Mouse (Mus musculus) midbrain, embryonic 14.5 days (tissue): ENCODE measurements at regions not wholly inside any gene's neighbourhood (a gene's known extent, or its start where the extent isn't known, plus 50 kb on each side); places are given as distances from the start of the nearest gene placed in this dataset.
A peak's percentile ranks its signal among the peaks of the same experiment; 100 is the strongest.
"Not testable (repeated sequence)": the region's sequence is repeated elsewhere in the genome, so short reads cannot be mapped to it uniquely, and the experiment has no call there.

Experiments used
- ATAC-seq: fragments of 200-750 bp; cut with Nextera tagmentation; 2 replicates; pipeline ENCODE4 v1.8.0; 2017; ENCODE audit warnings: moderate number of reproducible peaks, moderate library complexity; ENCODE audit not compliant: low FRiP score, low TSS enrichment
- DNase-seq: peaks from one replicate; pipeline ENCODE4 v3.0.0-alpha.2; 2015
- H3K27ac ChIP-seq: fragments of 300-500 bp; sonication (generic); replicated peaks from 2 replicates; pipeline ENCODE4 v1.5.1; 2014; ENCODE audit warnings: mild to moderate bottlenecking, low read depth, low read length, moderate library complexity
- H3K27me3 ChIP-seq: fragments of 300-500 bp; sonication (generic); 2 replicates; pipeline ENCODE4 v1.6.1; 2014; ENCODE audit warnings: low read length, control low read depth, mixed read lengths; ENCODE audit not compliant: control insufficient read depth, insufficient read depth
- H3K36me3 ChIP-seq: fragments of 300-500 bp; sonication (generic); 2 replicates; pipeline ENCODE4 v1.6.1; 2014; ENCODE audit warnings: low read length, control low read depth; ENCODE audit not compliant: control insufficient read depth, insufficient read depth
- H3K4me1 ChIP-seq: fragments of 300-500 bp; sonication (generic); 2 replicates; pipeline ENCODE4 v1.6.1; 2014; ENCODE audit warnings: mild to moderate bottlenecking, antibody characterized with exemption, low read length, control low read depth; ENCODE audit not compliant: control insufficient read depth, insufficient read depth
- H3K4me2 ChIP-seq: fragments of 300-500 bp; sonication (generic); 2 replicates; pipeline ENCODE4 v1.6.1; 2014; ENCODE audit warnings: mild to moderate bottlenecking, low read length, moderate library complexity
- H3K4me3 ChIP-seq: fragments of 300-500 bp; sonication (generic); replicated peaks from 2 replicates; pipeline ENCODE4 v1.5.1; 2014; ENCODE audit warnings: low read depth, low read length
- H3K9ac ChIP-seq: fragments of 300-500 bp; sonication (generic); replicated peaks from 2 replicates; pipeline ENCODE4 v1.6.1; 2014; ENCODE audit warnings: mild to moderate bottlenecking, low read length, moderate library complexity
- H3K9me3 ChIP-seq: fragments of 300-500 bp; sonication (generic); 2 replicates; pipeline ENCODE4 v1.6.1; 2016; ENCODE audit warnings: low read length, control low read depth, mixed read lengths; ENCODE audit not compliant: control insufficient read depth
- WGBS: fragments of 180-500 bp; shearing (Covaris S2); extraction: QIAGEN DNeasy Blood & Tissue Kit; methylation state at CpG from one replicate; pipeline ENCODE4 v1.1.7; 2014; 5-methylcytosine and 5-hydroxymethylcytosine counted together

DNA sequence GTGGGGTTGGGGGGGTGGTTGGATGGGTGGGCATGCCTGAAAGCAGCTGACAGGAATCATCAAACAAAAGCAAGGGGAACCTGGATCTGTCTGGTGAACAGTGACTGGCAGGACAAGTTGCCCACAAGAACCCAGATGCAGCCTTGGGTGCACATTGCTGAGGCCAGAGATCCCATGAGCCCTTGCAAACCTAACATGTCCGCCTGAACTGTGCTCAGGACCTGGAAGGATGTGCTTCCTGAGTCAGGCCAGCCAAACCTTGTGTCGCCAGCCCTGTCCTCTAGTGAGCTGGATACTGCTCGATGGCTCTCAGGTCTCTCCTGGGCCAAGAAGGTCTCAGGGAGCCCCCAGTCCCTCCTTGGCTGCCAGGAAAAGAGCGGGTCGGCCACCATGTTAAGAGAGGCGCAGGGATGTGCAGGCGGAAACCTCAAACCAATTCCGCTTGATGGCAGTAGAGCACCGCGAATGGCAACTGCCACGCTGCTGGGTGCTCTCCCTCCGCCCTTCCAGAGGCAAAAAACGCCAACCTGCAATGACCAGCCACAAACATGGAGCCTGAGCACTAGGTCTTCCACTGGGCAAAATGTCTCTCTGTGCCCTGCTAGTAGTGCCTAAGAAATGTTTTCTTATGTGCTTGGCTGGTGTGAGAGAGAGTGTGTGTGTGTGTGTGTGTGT lies 140.2 kb downstream of the Pls3 start:
- H3K9me3 ChIP-seq, ATAC-seq: not testable (repeated sequence)
- peak; percentile 48 for DNase-seq

DNA sequence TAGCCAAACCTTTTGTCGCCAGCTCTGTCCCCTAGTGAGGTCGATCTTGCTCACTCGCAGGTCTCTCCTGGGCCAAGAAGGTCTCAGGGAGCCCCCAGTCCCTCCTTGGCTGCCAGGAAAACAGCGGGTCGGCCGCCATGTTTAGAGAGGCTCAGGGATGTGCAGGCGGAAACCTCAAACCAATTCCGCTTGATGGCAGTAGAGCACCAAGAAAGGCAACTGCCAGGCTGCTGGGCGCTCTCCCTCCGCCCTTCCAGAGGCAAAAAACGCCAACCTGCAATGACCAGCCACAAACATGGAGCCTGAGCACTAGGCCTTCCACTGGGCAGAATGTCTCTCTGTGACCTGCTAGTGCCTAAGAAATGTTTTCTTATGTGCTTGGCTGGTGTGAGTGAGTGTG lies 141.3 kb downstream of the Pls3 start:
- H3K36me3 ChIP-seq, H3K27ac ChIP-seq, H3K9ac ChIP-seq, H3K9me3 ChIP-seq, H3K4me3 ChIP-seq, H3K4me1 ChIP-seq, ATAC-seq, H3K4me2 ChIP-seq, H3K27me3 ChIP-seq: not testable (repeated sequence)
- 64% methylated on average over 11 of the region's 11 CpGs for WGBS
- DNase-seq = peak; percentile 55

More for the DNA sequence above, 140.2 kb downstream of the Pls3 start:
- not testable (repeated sequence) for H3K4me1 ChIP-seq, H3K27ac ChIP-seq, H3K9ac ChIP-seq, H3K27me3 ChIP-seq, H3K4me2 ChIP-seq, H3K4me3 ChIP-seq, H3K36me3 ChIP-seq
- 69% methylated on average over 11 of the region's 13 CpGs for WGBS

DNA sequence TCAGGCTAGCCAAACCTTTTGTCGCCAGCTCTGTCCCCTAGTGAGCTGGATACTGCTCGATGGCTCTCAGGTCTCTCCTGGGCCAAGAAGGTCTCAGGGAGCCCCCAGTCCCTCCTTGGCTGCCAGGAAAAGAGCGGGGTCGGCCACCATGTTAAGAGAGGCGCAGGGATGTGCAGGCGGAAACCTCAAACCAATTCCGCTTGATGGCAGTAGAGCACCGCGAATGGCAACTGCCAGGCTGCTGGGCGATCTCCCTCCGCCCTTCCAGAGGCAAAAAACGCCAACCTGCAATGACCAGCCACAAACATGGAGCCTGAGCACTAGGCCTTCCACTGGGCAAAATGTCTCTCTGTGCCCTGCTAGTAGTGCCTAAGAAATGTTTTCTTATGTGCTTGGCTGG lies 145.2 kb downstream of the Pls3 start:
- H3K9ac ChIP-seq, H3K4me2 ChIP-seq, H3K27ac ChIP-seq, DNase-seq, H3K27me3 ChIP-seq, H3K4me3 ChIP-seq, H3K9me3 ChIP-seq, H3K4me1 ChIP-seq, H3K36me3 ChIP-seq, ATAC-seq: not testable (repeated sequence)
- WGBS = 73% methylated on average over 12 of the region's 12 CpGs

DNA sequence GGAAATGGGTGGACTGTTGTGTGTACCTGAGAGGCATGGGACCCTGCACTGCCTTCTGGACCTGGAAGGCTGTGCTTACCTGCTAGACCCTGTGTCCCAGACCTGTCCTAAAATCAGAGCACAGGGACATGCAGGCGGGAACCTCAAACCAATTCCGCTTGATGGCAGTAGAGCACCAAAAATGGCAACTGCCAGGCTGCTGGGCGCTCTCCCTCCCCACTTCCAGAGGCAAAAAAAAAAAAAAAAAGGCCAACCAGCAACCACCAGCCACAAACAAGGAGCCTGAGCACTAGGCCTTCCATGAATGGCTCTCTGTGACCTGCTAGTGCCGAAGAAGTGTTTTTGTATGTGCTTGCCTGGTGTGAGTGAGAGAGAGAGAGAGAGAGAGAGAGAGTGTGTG lies 146.5 kb downstream of the Pls3 start:
- H3K4me1 ChIP-seq = no peaks in the 10 kb centered on the region
- WGBS = 67% methylated on average over 4 of the region's 4 CpGs
- no peak overlapping the region for H3K9ac ChIP-seq
- no peaks in the 10 kb centered on the region for H3K9me3 ChIP-seq
- DNase-seq = peak; percentile 46
- peaks cover 7% of the 10 kb centered on the region; the same call in 1 of the 2 replicates for H3K36me3 ChIP-seq
- H3K4me3 ChIP-seq = no peak overlapping the region
- H3K4me2 ChIP-seq = no peak overlapping the region
- no peak overlapping the region for H3K27ac ChIP-seq
- no peak for ATAC-seq
- no peaks in the 10 kb centered on the region for H3K27me3 ChIP-seq

DNA sequence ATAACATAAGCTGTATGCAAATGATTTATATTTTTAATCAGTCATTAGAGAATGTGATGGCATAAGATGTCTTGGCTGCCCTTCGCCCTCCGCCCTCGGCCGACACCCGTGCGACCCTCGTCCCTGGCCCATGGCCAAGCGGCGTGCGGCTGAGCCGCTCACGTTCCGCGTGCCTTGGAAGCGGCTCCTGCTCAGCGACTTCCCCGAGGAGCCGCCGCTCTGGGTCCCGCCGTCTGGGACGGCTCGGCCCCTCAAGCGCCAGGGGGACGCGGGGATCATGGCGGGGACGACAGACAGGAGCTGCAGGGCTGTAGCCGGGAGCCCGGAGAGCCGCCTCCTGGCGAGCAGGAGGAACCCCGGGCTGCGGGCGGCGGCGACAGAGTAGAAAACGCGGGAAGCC lies 145.5 kb upstream of the Rab39b start:
- ATAC-seq = 0 out of 2 replicates have a peak, but pooled peaks have one; percentile 17
- not testable (repeated sequence) for H3K27ac ChIP-seq, H3K9ac ChIP-seq, H3K4me3 ChIP-seq, DNase-seq, H3K4me1 ChIP-seq, H3K36me3 ChIP-seq, H3K9me3 ChIP-seq, H3K27me3 ChIP-seq
- 62% methylated on average over 30 of the region's 39 CpGs for WGBS
- peak overlapping the region; percentile 12; the same call in 1 of the 2 replicates for H3K4me2 ChIP-seq

DNA sequence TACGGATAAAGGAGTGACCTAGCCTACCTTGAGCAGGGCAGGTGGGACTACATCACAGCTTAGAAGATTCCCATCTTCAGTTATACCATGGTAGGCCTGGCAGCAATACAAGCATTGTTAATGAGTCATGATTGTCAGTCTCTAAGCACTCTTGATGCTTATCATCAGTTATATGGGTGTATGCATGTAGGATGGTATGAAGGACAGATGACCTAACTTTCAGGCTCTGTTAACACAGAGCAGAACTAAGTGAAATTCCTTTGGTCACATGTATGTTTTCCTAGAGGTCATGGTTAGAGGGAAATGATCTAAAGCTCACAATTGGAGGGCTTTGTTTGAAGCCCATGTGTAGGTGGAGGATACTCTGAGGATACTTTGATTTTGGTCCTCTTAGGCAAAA lies 121.9 kb upstream of the Rab39b start:
- no peak for DNase-seq
- H3K4me1 ChIP-seq = no peaks in the 10 kb centered on the region
- no peak; the same call in 1 of the 2 replicates for ATAC-seq
- H3K36me3 ChIP-seq = no peaks in the 10 kb centered on the region
- H3K4me2 ChIP-seq = no peak overlapping the region
- no peaks in the 10 kb centered on the region for H3K27me3 ChIP-seq
- H3K9ac ChIP-seq = no peak overlapping the region
- H3K27ac ChIP-seq = no peak overlapping the region
- H3K9me3 ChIP-seq = peaks cover 4% of the 10 kb centered on the region; the same call in 1 of the 2 replicates
- no peak overlapping the region for H3K4me3 ChIP-seq
- 27% methylated on average over 1 of the region's 1 CpGs for WGBS

DNA sequence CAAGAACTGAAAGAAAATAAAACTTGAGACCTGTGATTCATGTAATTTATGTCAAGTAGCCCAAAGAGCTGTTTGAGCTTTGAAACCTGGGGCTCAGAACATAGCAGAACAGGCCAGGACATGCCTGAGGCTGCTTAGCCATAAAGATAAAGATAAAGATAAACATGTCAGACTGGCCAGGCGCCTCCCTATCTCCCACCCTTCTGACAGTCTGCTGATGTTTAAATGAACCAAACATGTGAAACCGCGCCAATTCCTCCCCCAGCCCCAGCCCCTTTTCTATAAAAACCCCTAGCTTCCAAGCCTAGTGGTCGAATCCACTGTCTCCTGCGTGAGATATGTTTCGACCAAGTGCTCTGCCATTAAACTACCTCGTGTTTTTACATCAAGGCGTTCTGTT lies 97.2 kb upstream of the Rab39b start:
- not testable (repeated sequence) for ATAC-seq

DNA sequence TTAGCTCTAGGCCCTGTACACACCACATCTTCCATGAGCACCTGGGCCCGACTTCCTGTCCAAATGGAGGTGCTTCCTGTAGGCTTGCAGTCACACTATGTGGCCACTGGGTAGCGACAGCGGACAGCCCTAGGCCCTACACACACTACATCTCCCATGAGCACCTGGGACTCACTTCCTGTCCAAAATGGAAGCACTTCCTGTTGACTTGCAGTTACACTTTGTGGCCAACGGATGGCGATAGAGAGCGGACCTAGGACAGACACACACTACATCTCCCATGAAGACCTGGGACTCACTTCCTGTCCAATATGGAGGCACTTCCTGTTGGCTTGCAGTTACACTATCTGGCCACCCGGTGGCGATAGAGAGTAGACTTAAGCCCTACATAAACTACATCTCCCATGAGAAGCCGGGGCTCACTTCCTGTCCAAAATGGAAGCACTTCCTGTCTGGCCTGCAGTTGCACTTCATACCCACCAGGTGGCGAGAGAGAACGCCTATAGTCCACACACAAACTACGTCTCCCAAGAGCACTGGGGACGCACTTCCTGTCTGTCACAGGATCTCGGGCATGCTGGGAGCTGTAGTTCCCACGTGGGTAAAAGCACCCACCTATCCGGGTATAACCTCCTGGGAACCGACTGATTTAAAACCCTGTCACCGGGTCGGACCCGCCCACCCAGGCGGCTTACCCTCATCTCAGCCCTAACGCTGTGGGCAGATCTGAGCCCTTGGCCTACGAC lies 96.1 kb upstream of the Rab39b start:
- no peaks in the 10 kb centered on the region for H3K4me1 ChIP-seq
- DNase-seq = peak; percentile 97
- ATAC-seq = peak; percentile 96
- H3K27me3 ChIP-seq = no peaks in the 10 kb centered on the region
- no peaks in the 10 kb centered on the region for H3K36me3 ChIP-seq
- no peak overlapping the region for H3K27ac ChIP-seq
- WGBS = 12% methylated on average over 23 of the region's 23 CpGs
- peak overlapping the region; percentile 29; the same call in 1 of the 2 replicates for H3K4me3 ChIP-seq
- no peak overlapping the region for H3K9ac ChIP-seq
- H3K9me3 ChIP-seq = 0 out of 2 replicates have a peak, but pooled peaks cover 2% of the 10 kb centered on the region
- peak overlapping the region; percentile 38 for H3K4me2 ChIP-seq

More for the DNA sequence above, 97.2 kb upstream of the Rab39b start:
- not testable (repeated sequence) for H3K4me2 ChIP-seq, H3K27ac ChIP-seq, DNase-seq, H3K4me3 ChIP-seq, H3K9me3 ChIP-seq, H3K36me3 ChIP-seq, H3K4me1 ChIP-seq, H3K9ac ChIP-seq, H3K27me3 ChIP-seq
- WGBS = 94% methylated on average over 8 of the region's 8 CpGs

DNA sequence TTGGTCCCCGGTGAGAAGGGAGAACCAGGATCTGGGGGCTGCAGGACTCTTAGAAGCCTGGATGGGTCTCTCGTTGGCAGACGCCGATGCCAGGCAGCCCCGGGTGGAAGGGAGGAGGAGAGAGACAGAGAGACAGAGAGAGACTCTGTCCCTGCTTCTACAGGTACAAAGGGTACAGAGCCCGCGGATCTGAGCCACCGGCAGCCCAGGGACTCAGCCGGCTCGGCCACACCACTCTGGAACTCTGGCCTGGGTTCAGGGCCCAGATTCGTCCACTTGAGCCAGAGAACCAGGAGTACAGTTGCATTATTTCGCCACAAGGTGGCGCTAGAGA lies 95.5 kb upstream of the Rab39b start:
- DNase-seq (no peak), ATAC-seq (no peak)
- no peaks in the 10 kb centered on the region for H3K36me3 ChIP-seq
- H3K9me3 ChIP-seq = 0 out of 2 replicates have a peak, but pooled peaks cover 2% of the 10 kb centered on the region
- no peaks in the 10 kb centered on the region for H3K27me3 ChIP-seq
- H3K4me2 ChIP-seq = peak overlapping the region; percentile 28
- 0 out of 2 replicates have a peak overlapping the region, but pooled peaks have one; percentile 41 for H3K27ac ChIP-seq
- WGBS = 51% methylated on average over 13 of the region's 13 CpGs
- H3K9ac ChIP-seq = peak overlapping the region; percentile 37
- no peaks in the 10 kb centered on the region for H3K4me1 ChIP-seq
- peak overlapping the region; percentile 17; the same call in 1 of the 2 replicates for H3K4me3 ChIP-seq
